Mouse (Mus musculus) layer of hippocampus, postnatal 36 days (tissue): ENCODE measurements around the gene Olfr2. TPM values are rescaled to one million over a fixed set of nuclear protein-coding genes. Genes with fewer than 3 reads are reported as not detected.
"Not testable (repeated sequence)": the region's sequence is repeated elsewhere in the genome, so short reads cannot be mapped to it uniquely, and the experiment has no call there.

ENCODE experiments used
- DNase-seq, 2 experiments: peaks; one replicate each; pipeline ENCODE4 v3.0.0; 2022
- total RNA-seq, 2 experiments: library from RNA; stranded (reverse); gene quantifications; 2 replicates each; pipeline ENCODE4 v1.2.3; 2021

Olfr2 gene
- total RNA-seq, result not detected

- no peak for DNase-seq
Observed at GRCm38 (mm10) chr7:107005972-107006371, at the start of gene Olfr2. Gene Olfr2 (minus strand): TSS chr7:107006072.

GRCm38 (mm10) chr7:107047578-107047977 is 41.7 kb upstream of the Olfr2 start:
- DNase-seq, result no peak

GRCm38 (mm10) chr7:107045833-107046232 is 40.0 kb upstream of the Olfr2 start:
- DNase-seq, result peak in 1 of 2 experiments; percentile 4

GRCm38 (mm10) chr7:107044407-107044806 is 38.5 kb upstream of the Olfr2 start:
- no peak for DNase-seq

- DNase-seq, result no peak
Observed at GRCm38 (mm10) chr7:107043136-107043535, 37.3 kb upstream of the Olfr2 start.

GRCm38 (mm10) chr7:107039934-107040563 is 34.2 kb upstream of the Olfr2 start:
- DNase-seq, result no peak

GRCm38 (mm10) chr7:107030874-107031273 is 25.0 kb upstream of the Olfr2 start, which contains the start of gene Olfr713:
Gene Olfr713 (plus strand): TSS chr7:107031174.
- no peak for DNase-seq

GRCm38 (mm10) chr7:107004169-107004568 is 1.7 kb downstream of the Olfr2 start:
- DNase-seq, result no peak

GRCm38 (mm10) chr7:107000798-107001197 is 5.1 kb downstream of the Olfr2 start:
- DNase-seq, result no peak

- no peak for DNase-seq
Observed at GRCm38 (mm10) chr7:106985236-106985635, 20.6 kb downstream of the Olfr2 start.

- DNase-seq, result no peak
Observed at GRCm38 (mm10) chr7:106975353-106975752, 30.5 kb downstream of the Olfr2 start, which contains the start of gene Olfr711. Gene Olfr711 (minus strand): TSS chr7:106975453.

GRCm38 (mm10) chr7:106967503-106967902 is 38.4 kb downstream of the Olfr2 start:
- DNase-seq, result not testable (repeated sequence)

GRCm38 (mm10) chr7:106963837-106964236 is 42.0 kb downstream of the Olfr2 start, which contains the start of gene Olfr6:
Gene Olfr6 (minus strand): TSS chr7:106963937.
- no peak for DNase-seq

GRCm38 (mm10) chr7:106948212-106948611 is 57.7 kb downstream of the Olfr2 start, which contains the start of gene Olfr710:
Gene Olfr710 (minus strand): TSS chr7:106948312.
- no peak for DNase-seq

Other genes starting within 250 kb of the Olfr2 start
- gene Olfr699, start 212.9 kb downstream of the Olfr2 start, total RNA-seq, result not detected
- not detected for gene Olfr700, start 197.2 kb downstream of the Olfr2 start, total RNA-seq
- gene Olfr701, start 191.9 kb downstream of the Olfr2 start, total RNA-seq, result not detected
- not detected for gene Olfr702, start 172.2 kb downstream of the Olfr2 start, total RNA-seq
- gene Olfr703, start 162.7 kb downstream of the Olfr2 start, total RNA-seq, result not detected
- not detected for gene Olfr704, start 142.9 kb downstream of the Olfr2 start, total RNA-seq
- gene Olfr705, start 129.2 kb downstream of the Olfr2 start, total RNA-seq, result not detected
- gene Olfr706, start 117.9 kb downstream of the Olfr2 start, total RNA-seq, result not detected
- gene Olfr707, start 104.8 kb downstream of the Olfr2 start, total RNA-seq, result not detected
- not detected for gene Olfr1532-ps1, start 98.1 kb downstream of the Olfr2 start, total RNA-seq
- not detected for gene Olfr709-ps1, start 73.9 kb downstream of the Olfr2 start, total RNA-seq
- gene Olfr710, start 57.8 kb downstream of the Olfr2 start, total RNA-seq, result not detected
- under 1 TPM in 1 of 2 experiments, not detected in 1; 0.05 TPM for gene Olfr6, start 42.1 kb downstream of the Olfr2 start, total RNA-seq
- gene Olfr711, start 30.6 kb downstream of the Olfr2 start, total RNA-seq, result not detected
- not detected for gene Olfr713, start 25.1 kb upstream of the Olfr2 start, total RNA-seq
- gene Olfr714, start 64.9 kb upstream of the Olfr2 start, total RNA-seq, result not detected
- not detected for gene Olfr17, start 87.1 kb upstream of the Olfr2 start, total RNA-seq
- gene Olfr715b, start 104.3 kb upstream of the Olfr2 start, total RNA-seq, result not detected
- not detected for gene Olfr715, start 125.0 kb upstream of the Olfr2 start, total RNA-seq
- gene Olfr716, start 132.3 kb upstream of the Olfr2 start, total RNA-seq, result not detected
- gene Nlrp14, start 160.9 kb upstream of the Olfr2 start, total RNA-seq, result not detected
- gene Rbmxl2, start 203.4 kb upstream of the Olfr2 start, total RNA-seq, result not detected